Mouse (Mus musculus): Measurements from ENCODE around the gene Mta3. TPM values are rescaled to one million over a fixed set of nuclear protein-coding genes. Genes with fewer than 3 reads are reported as not detected.

Gene Mta3
- polyA plus RNA-seq, 2 experiments = 43.1 to 47.8 TPM

- peak; percentile 74 for DNase-seq (ENCODE audit: low spot score)
- Histone ChIP-seq H3K4me1 (ENCODE audit: control insufficient read depth, insufficient read depth, low read length) (no peaks in the 10 kb centered on the region), H3K27ac (replicated peaks; ENCODE audit: low read depth, low read length) (no peak overlapping the region), H3K27me3 (ENCODE audit: control insufficient read depth, insufficient read depth, low read length) (no peaks in the 10 kb centered on the region), H3K9ac (ENCODE audit: low read depth, low read length, severe bottlenecking) (no peak overlapping the region), H3K4me2 (replicated peaks; ENCODE audit: low read depth, low read length, severe bottlenecking) (no peak overlapping the region), H3K36me3 (ENCODE audit: control insufficient read depth, insufficient read depth, low read length) (no peaks in the 10 kb centered on the region), H3K4me3 (replicated peaks; ENCODE audit: low read length) (no peak overlapping the region), H3K9me3 (ENCODE audit: control insufficient read depth, low read length) (no peaks in the 10 kb centered on the region)
- ATAC-seq (ENCODE audit: low FRiP score, low read depth) = peak; percentile 56; the same call in 1 of the 2 replicates
- 13% methylated on average over 9 of the region's 9 CpGs for WGBS
- TF ChIP-seq POLR2A (IDR thresholded peaks at IDR 0.05; ENCODE audit: borderline replicate concordance, extremely low read depth, insufficient read depth, insufficient read length) = no peak
Observed at GRCm38 (mm10) chr17:83850458-83850857, 144.5 kb downstream of the Mta3 start.

- ATAC-seq (ENCODE audit: low FRiP score, low read depth) (no peak), DNase-seq (ENCODE audit: low spot score) (no peak)
- WGBS = 79% methylated on average over 5 of the region's 5 CpGs
- no peaks in the 10 kb centered on the region for H3K27me3 ChIP-seq (ENCODE audit: control insufficient read depth, insufficient read depth, low read length)
- no peaks in the 10 kb centered on the region for H3K36me3 ChIP-seq (ENCODE audit: control insufficient read depth, insufficient read depth, low read length)
- H3K4me2 ChIP-seq (replicated peaks; ENCODE audit: low read depth, low read length, severe bottlenecking) = no peak overlapping the region
- H3K27ac ChIP-seq (replicated peaks; ENCODE audit: low read depth, low read length) = no peak overlapping the region
- H3K4me3 ChIP-seq (replicated peaks; ENCODE audit: low read length) = no peak overlapping the region
- H3K9me3 ChIP-seq (ENCODE audit: control insufficient read depth, low read length) = no peaks in the 10 kb centered on the region
- H3K9ac ChIP-seq (ENCODE audit: low read depth, low read length, severe bottlenecking) = no peak overlapping the region
- no peaks in the 10 kb centered on the region for H3K4me1 ChIP-seq (ENCODE audit: control insufficient read depth, insufficient read depth, low read length)
- no peak for TF ChIP-seq POLR2A (IDR thresholded peaks at IDR 0.05; ENCODE audit: borderline replicate concordance, extremely low read depth, insufficient read depth, insufficient read length)
Observed at GRCm38 (mm10) chr17:83850864-83851263, 144.9 kb downstream of the Mta3 start.

GRCm38 (mm10) chr17:83853831-83854230 lies 147.9 kb downstream of the Mta3 start:
- no peaks in the 10 kb centered on the region for H3K27me3 ChIP-seq (ENCODE audit: control insufficient read depth, insufficient read depth, low read length)
- 39% methylated on average over 3 of the region's 3 CpGs for WGBS
- ATAC-seq (ENCODE audit: low FRiP score, low read depth) (no peak), DNase-seq (ENCODE audit: low spot score) (no peak)
- no peaks in the 10 kb centered on the region for H3K9me3 ChIP-seq (ENCODE audit: control insufficient read depth, low read length)
- H3K4me3 ChIP-seq (replicated peaks; ENCODE audit: low read length) = no peak overlapping the region
- no peaks in the 10 kb centered on the region for H3K4me1 ChIP-seq (ENCODE audit: control insufficient read depth, insufficient read depth, low read length)
- no peaks in the 10 kb centered on the region for H3K36me3 ChIP-seq (ENCODE audit: control insufficient read depth, insufficient read depth, low read length)
- no peak overlapping the region for H3K4me2 ChIP-seq (replicated peaks; ENCODE audit: low read depth, low read length, severe bottlenecking)
- no peak overlapping the region for H3K9ac ChIP-seq (ENCODE audit: low read depth, low read length, severe bottlenecking)
- no peak overlapping the region for H3K27ac ChIP-seq (replicated peaks; ENCODE audit: low read depth, low read length)
- TF ChIP-seq POLR2A (IDR thresholded peaks at IDR 0.05; ENCODE audit: borderline replicate concordance, extremely low read depth, insufficient read depth, insufficient read length) = no peak

DNA sequence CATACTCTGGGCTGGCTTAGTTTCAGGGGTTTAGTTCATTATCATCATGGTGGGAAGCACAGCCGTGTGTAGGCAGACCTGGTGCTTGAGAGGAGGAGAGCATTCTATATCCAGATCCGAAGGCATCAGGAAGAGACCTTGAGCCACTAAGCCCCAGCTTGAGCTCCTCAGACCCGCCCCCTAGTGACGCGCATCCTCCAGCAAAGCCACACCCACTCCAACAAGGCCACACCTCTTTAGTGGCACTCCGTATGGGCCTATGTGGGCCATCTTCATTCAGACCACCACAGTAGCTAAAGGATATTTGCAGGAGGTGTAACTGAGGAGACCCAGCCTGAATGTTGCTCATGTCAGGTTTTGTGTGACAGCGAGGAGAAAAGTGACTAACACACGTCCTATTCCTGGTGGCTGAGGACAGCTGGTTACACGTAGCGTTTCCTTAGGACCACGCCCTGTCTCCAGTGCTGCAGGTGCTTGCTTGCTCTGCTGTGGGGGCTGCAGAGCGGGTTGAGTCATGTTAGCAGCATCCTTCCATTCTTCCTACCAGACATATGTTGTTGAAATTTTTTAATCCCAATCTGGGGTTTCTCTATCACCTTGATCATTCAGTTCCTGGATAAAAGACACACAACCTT lies 148.4 kb downstream of the Mta3 start:
- DNase-seq (ENCODE audit: low spot score) = no peak
- no peaks in the 10 kb centered on the region for H3K4me1 ChIP-seq (ENCODE audit: control insufficient read depth, insufficient read depth, low read length)
- H3K27me3 ChIP-seq (ENCODE audit: control insufficient read depth, insufficient read depth, low read length) = no peaks in the 10 kb centered on the region
- no peak overlapping the region for H3K4me3 ChIP-seq (replicated peaks; ENCODE audit: low read length)
- no peak for TF ChIP-seq POLR2A (IDR thresholded peaks at IDR 0.05; ENCODE audit: borderline replicate concordance, extremely low read depth, insufficient read depth, insufficient read length)
- no peaks in the 10 kb centered on the region for H3K9me3 ChIP-seq (ENCODE audit: control insufficient read depth, low read length)
- H3K27ac ChIP-seq (replicated peaks; ENCODE audit: low read depth, low read length) = no peak overlapping the region
- ATAC-seq (ENCODE audit: low FRiP score, low read depth) = no peak
- no peak overlapping the region for H3K4me2 ChIP-seq (replicated peaks; ENCODE audit: low read depth, low read length, severe bottlenecking)
- H3K9ac ChIP-seq (ENCODE audit: low read depth, low read length, severe bottlenecking) = no peak overlapping the region
- no peaks in the 10 kb centered on the region for H3K36me3 ChIP-seq (ENCODE audit: control insufficient read depth, insufficient read depth, low read length)
- WGBS = 44% methylated on average over 12 of the region's 12 CpGs

GRCm38 (mm10) chr17:83858413-83858812 lies 152.4 kb downstream of the Mta3 start:
- ATAC-seq (ENCODE audit: low FRiP score, low read depth) (no peak), DNase-seq (ENCODE audit: low spot score) (no peak)
- H3K4me3 ChIP-seq (replicated peaks; ENCODE audit: low read length) = no peak overlapping the region
- peaks cover 5% of the 10 kb centered on the region; the same call in 1 of the 2 replicates for H3K4me1 ChIP-seq (ENCODE audit: control insufficient read depth, insufficient read depth, low read length)
- H3K36me3 ChIP-seq (ENCODE audit: control insufficient read depth, insufficient read depth, low read length) = no peaks in the 10 kb centered on the region
- no peak overlapping the region for H3K27ac ChIP-seq (replicated peaks; ENCODE audit: low read depth, low read length)
- no peak overlapping the region for H3K9ac ChIP-seq (ENCODE audit: low read depth, low read length, severe bottlenecking)
- no peaks in the 10 kb centered on the region for H3K9me3 ChIP-seq (ENCODE audit: control insufficient read depth, low read length)
- 83% methylated on average over 7 of the region's 7 CpGs for WGBS
- TF ChIP-seq POLR2A (IDR thresholded peaks at IDR 0.05; ENCODE audit: borderline replicate concordance, extremely low read depth, insufficient read depth, insufficient read length) = no peak
- no peaks in the 10 kb centered on the region for H3K27me3 ChIP-seq (ENCODE audit: control insufficient read depth, insufficient read depth, low read length)
- no peak overlapping the region for H3K4me2 ChIP-seq (replicated peaks; ENCODE audit: low read depth, low read length, severe bottlenecking)

Data from limb, embryonic 14.5 days (tissue).